Mouse (Mus musculus): ENCODE measurements at regions not wholly inside any gene's neighbourhood (a gene's known extent, or its start where the extent isn't known, plus 50 kb on each side); places are given as distances from the start of the nearest gene placed in this dataset.

GRCm38 (mm10) chr13:47298010-47298409, 175.6 kb downstream of the Rnf144b start:
- peaks cover 3% of the 10 kb centered on the region; the same call in 1 of the 2 replicates for H3K4me1 ChIP-seq (ENCODE audit: control insufficient read depth, insufficient read depth, low read depth, low read length)
- no peak for ATAC-seq
- H3K27me3 ChIP-seq (replicated peaks; ENCODE audit: control insufficient read depth, insufficient read depth, low read length): no peaks in the 10 kb centered on the region
- no peak overlapping the region for H3K9ac ChIP-seq (ENCODE audit: low read depth, low read length)
- peak overlapping the region; percentile 35 for H3K4me2 ChIP-seq (ENCODE audit: low read length)
- H3K36me3 ChIP-seq (ENCODE audit: control insufficient read depth, insufficient read depth, low read length): no peaks in the 10 kb centered on the region
- H3K9me3 ChIP-seq (ENCODE audit: control insufficient read depth, low read length): no peaks in the 10 kb centered on the region
- H3K27ac ChIP-seq (ENCODE audit: low read depth, low read length): no peak overlapping the region
- no peak overlapping the region for H3K4me3 ChIP-seq (ENCODE audit: low read length)
- WGBS: 38% methylated on average over 11 of the region's 11 CpGs

GRCm38 (mm10) chr13:47300486-47300885, 178.0 kb downstream of the Rnf144b start:
- no peak overlapping the region for H3K9ac ChIP-seq (ENCODE audit: low read depth, low read length)
- WGBS: 54% methylated on average over 2 of the region's 2 CpGs
- peaks cover 3% of the 10 kb centered on the region; the same call in 1 of the 2 replicates for H3K4me1 ChIP-seq (ENCODE audit: control insufficient read depth, insufficient read depth, low read depth, low read length)
- ATAC-seq: no peak
- H3K27me3 ChIP-seq (replicated peaks; ENCODE audit: control insufficient read depth, insufficient read depth, low read length): no peaks in the 10 kb centered on the region
- no peak overlapping the region for H3K4me3 ChIP-seq (ENCODE audit: low read length)
- H3K4me2 ChIP-seq (ENCODE audit: low read length): no peak overlapping the region
- no peaks in the 10 kb centered on the region for H3K9me3 ChIP-seq (ENCODE audit: control insufficient read depth, low read length)
- H3K27ac ChIP-seq (ENCODE audit: low read depth, low read length): no peak overlapping the region
- no peaks in the 10 kb centered on the region for H3K36me3 ChIP-seq (ENCODE audit: control insufficient read depth, insufficient read depth, low read length)

GRCm38 (mm10) chr13:47301070-47301469, 178.6 kb downstream of the Rnf144b start:
- Histone ChIP-seq H3K27me3 (replicated peaks; ENCODE audit: control insufficient read depth, insufficient read depth, low read length) (no peaks in the 10 kb centered on the region), H3K4me2 (ENCODE audit: low read length) (no peak overlapping the region), H3K4me1 (ENCODE audit: control insufficient read depth, insufficient read depth, low read depth, low read length) (peaks cover 3% of the 10 kb centered on the region; the same call in 1 of the 2 replicates), H3K9me3 (ENCODE audit: control insufficient read depth, low read length) (no peaks in the 10 kb centered on the region), H3K4me3 (ENCODE audit: low read length) (no peak overlapping the region), H3K9ac (ENCODE audit: low read depth, low read length) (no peak overlapping the region), H3K36me3 (ENCODE audit: control insufficient read depth, insufficient read depth, low read length) (no peaks in the 10 kb centered on the region), H3K27ac (ENCODE audit: low read depth, low read length) (no peak overlapping the region)
- WGBS: 59% methylated on average over 3 of the region's 3 CpGs
- peak; percentile 40; the same call in 1 of the 2 replicates for ATAC-seq

GRCm38 (mm10) chr13:47309492-47309891, 187.0 kb downstream of the Rnf144b start:
- H3K9me3 ChIP-seq (ENCODE audit: control insufficient read depth, low read length): no peaks in the 10 kb centered on the region
- no peaks in the 10 kb centered on the region for H3K36me3 ChIP-seq (ENCODE audit: control insufficient read depth, insufficient read depth, low read length)
- no peaks in the 10 kb centered on the region for H3K27me3 ChIP-seq (replicated peaks; ENCODE audit: control insufficient read depth, insufficient read depth, low read length)
- H3K27ac ChIP-seq (ENCODE audit: low read depth, low read length): no peak overlapping the region
- no peak for ATAC-seq
- no peak overlapping the region for H3K4me2 ChIP-seq (ENCODE audit: low read length)
- no peak overlapping the region for H3K9ac ChIP-seq (ENCODE audit: low read depth, low read length)
- H3K4me1 ChIP-seq (ENCODE audit: control insufficient read depth, insufficient read depth, low read depth, low read length): peaks cover 4% of the 10 kb centered on the region
- 86% methylated on average over 6 of the region's 6 CpGs for WGBS
- H3K4me3 ChIP-seq (ENCODE audit: low read length): no peak overlapping the region

GRCm38 (mm10) chr13:47310751-47311202, 188.3 kb downstream of the Rnf144b start:
- Histone ChIP-seq H3K9ac (ENCODE audit: low read depth, low read length) (no peak overlapping the region), H3K4me2 (ENCODE audit: low read length) (no peak overlapping the region), H3K4me3 (ENCODE audit: low read length) (no peak overlapping the region), H3K36me3 (ENCODE audit: control insufficient read depth, insufficient read depth, low read length) (no peaks in the 10 kb centered on the region), H3K4me1 (ENCODE audit: control insufficient read depth, insufficient read depth, low read depth, low read length) (peaks cover 4% of the 10 kb centered on the region), H3K9me3 (ENCODE audit: control insufficient read depth, low read length) (no peaks in the 10 kb centered on the region), H3K27me3 (replicated peaks; ENCODE audit: control insufficient read depth, insufficient read depth, low read length) (no peaks in the 10 kb centered on the region), H3K27ac (ENCODE audit: low read depth, low read length) (no peak overlapping the region)
- ATAC-seq: 0 out of 2 replicates have a peak, but pooled peaks have one; percentile 45
- WGBS: 20% methylated on average over 7 of the region's 7 CpGs

GRCm38 (mm10) chr13:47319549-47319948, 197.1 kb downstream of the Rnf144b start:
- Histone ChIP-seq H3K4me1 (ENCODE audit: control insufficient read depth, insufficient read depth, low read depth, low read length) (no peaks in the 10 kb centered on the region), H3K9me3 (ENCODE audit: control insufficient read depth, low read length) (no peaks in the 10 kb centered on the region), H3K27me3 (replicated peaks; ENCODE audit: control insufficient read depth, insufficient read depth, low read length) (no peaks in the 10 kb centered on the region), H3K4me2 (ENCODE audit: low read length) (no peak overlapping the region), H3K9ac (ENCODE audit: low read depth, low read length) (no peak overlapping the region), H3K36me3 (ENCODE audit: control insufficient read depth, insufficient read depth, low read length) (no peaks in the 10 kb centered on the region), H3K27ac (ENCODE audit: low read depth, low read length) (no peak overlapping the region), H3K4me3 (ENCODE audit: low read length) (no peak overlapping the region)
- WGBS: 67% methylated on average over 8 of the region's 8 CpGs
- no peak for ATAC-seq

- Histone ChIP-seq H3K9me3 (ENCODE audit: control insufficient read depth, low read length) (no peaks in the 10 kb centered on the region), H3K36me3 (ENCODE audit: control insufficient read depth, insufficient read depth, low read length) (no peaks in the 10 kb centered on the region), H3K4me1 (ENCODE audit: control insufficient read depth, insufficient read depth, low read depth, low read length) (no peaks in the 10 kb centered on the region), H3K4me3 (ENCODE audit: low read length) (no peak overlapping the region), H3K27ac (ENCODE audit: low read depth, low read length) (no peak overlapping the region), H3K27me3 (replicated peaks; ENCODE audit: control insufficient read depth, insufficient read depth, low read length) (no peaks in the 10 kb centered on the region), H3K9ac (ENCODE audit: low read depth, low read length) (no peak overlapping the region), H3K4me2 (ENCODE audit: low read length) (no peak overlapping the region)
- 85% methylated on average over 1 of the region's 1 CpGs for WGBS
- ATAC-seq: no peak
These were observed 199.4 kb downstream of the Rnf144b start for GRCm38 (mm10) chr13:47321876-47322275.

- ATAC-seq: no peak
- H3K4me1 ChIP-seq (ENCODE audit: control insufficient read depth, insufficient read depth, low read depth, low read length): no peaks in the 10 kb centered on the region
- no peaks in the 10 kb centered on the region for H3K36me3 ChIP-seq (ENCODE audit: control insufficient read depth, insufficient read depth, low read length)
- 61% methylated on average over 16 of the region's 16 CpGs for WGBS
- no peak overlapping the region for H3K27ac ChIP-seq (ENCODE audit: low read depth, low read length)
- H3K9me3 ChIP-seq (ENCODE audit: control insufficient read depth, low read length): no peaks in the 10 kb centered on the region
- H3K4me3 ChIP-seq (ENCODE audit: low read length): no peak overlapping the region
- no peak overlapping the region for H3K4me2 ChIP-seq (ENCODE audit: low read length)
- H3K9ac ChIP-seq (ENCODE audit: low read depth, low read length): no peak overlapping the region
- H3K27me3 ChIP-seq (replicated peaks; ENCODE audit: control insufficient read depth, insufficient read depth, low read length): no peaks in the 10 kb centered on the region
These were observed 213.7 kb downstream of the Rnf144b start for GRCm38 (mm10) chr13:47335996-47336684.

- H3K4me1 ChIP-seq (ENCODE audit: control insufficient read depth, insufficient read depth, low read depth, low read length): no peaks in the 10 kb centered on the region
- H3K4me2 ChIP-seq (ENCODE audit: low read length): no peak overlapping the region; the same call in 1 of the 2 replicates
- 56% methylated on average over 15 of the region's 15 CpGs for WGBS
- ATAC-seq: peak; percentile 84
- H3K9me3 ChIP-seq (ENCODE audit: control insufficient read depth, low read length): no peaks in the 10 kb centered on the region
- no peak overlapping the region for H3K4me3 ChIP-seq (ENCODE audit: low read length)
- no peaks in the 10 kb centered on the region for H3K36me3 ChIP-seq (ENCODE audit: control insufficient read depth, insufficient read depth, low read length)
- no peaks in the 10 kb centered on the region for H3K27me3 ChIP-seq (replicated peaks; ENCODE audit: control insufficient read depth, insufficient read depth, low read length)
- no peak overlapping the region for H3K27ac ChIP-seq (ENCODE audit: low read depth, low read length)
- H3K9ac ChIP-seq (ENCODE audit: low read depth, low read length): no peak overlapping the region
These were observed 214.5 kb downstream of the Rnf144b start for GRCm38 (mm10) chr13:47336865-47337441.

All from hindbrain, embryonic 16.5 days (tissue).